Mouse (Mus musculus): Measurements from ENCODE around the gene Tmem170b.

DNA sequence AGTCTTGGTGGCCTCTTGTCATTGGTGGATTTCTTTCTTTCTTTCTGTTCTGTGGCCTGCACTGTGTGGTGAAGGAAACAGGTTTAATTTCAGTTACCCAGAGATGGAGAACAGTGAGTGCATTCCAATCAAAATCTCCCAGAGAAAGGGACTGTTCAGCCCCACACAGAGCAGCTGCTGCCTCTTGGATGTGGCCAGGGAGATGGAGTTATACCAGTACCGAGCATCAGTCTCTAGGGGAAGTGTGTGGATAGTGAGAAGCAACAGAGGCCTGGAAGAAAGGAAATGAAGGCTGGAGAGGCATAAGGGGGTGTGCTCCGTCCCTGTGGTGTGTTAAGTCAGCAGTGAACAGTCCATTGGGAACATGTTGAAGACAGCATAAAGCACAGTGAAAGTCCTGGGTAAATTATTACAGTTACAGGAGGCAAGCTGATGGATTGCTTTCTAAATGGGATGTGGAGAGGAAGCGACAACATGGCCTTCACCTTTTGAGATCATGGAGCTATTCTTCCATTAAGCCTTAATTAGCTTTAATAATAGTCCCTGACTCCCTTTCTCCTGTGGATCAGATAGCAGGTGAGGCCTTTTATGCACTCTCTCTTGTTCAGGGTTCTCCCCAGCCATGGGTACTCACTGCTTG lies 21.7 kb downstream of the Tmem170b start:
- TF ChIP-seq USF1 (IDR thresholded peaks at IDR 0.05; ENCODE audit: low read depth) = no peak
- no peak for TF ChIP-seq MAX (IDR thresholded peaks at IDR 0.05)
- TF ChIP-seq CTCF (IDR thresholded peaks at IDR 0.05; ENCODE audit: control insufficient read depth, insufficient read depth, insufficient read length) = no peak
- no peak for TF ChIP-seq MYOG (IDR thresholded peaks at IDR 0.05; ENCODE audit: control insufficient read depth, extremely low read depth, insufficient read length)
- no peak for TF ChIP-seq MYOD1 (IDR thresholded peaks at IDR 0.05; ENCODE audit: control insufficient read depth, insufficient read length, low read depth)

Measured in C2C12 (cell line).